Mouse (Mus musculus) embryo, embryonic 9.5 days (tissue): ENCODE measurements around the gene Tspan32.

ENCODE experiments used
- DNase-seq: peaks from one replicate; pipeline ENCODE4 v3.0.0-alpha.2; 2017; ENCODE audit errors: extremely low spot score

Tspan32 gene

DNA sequence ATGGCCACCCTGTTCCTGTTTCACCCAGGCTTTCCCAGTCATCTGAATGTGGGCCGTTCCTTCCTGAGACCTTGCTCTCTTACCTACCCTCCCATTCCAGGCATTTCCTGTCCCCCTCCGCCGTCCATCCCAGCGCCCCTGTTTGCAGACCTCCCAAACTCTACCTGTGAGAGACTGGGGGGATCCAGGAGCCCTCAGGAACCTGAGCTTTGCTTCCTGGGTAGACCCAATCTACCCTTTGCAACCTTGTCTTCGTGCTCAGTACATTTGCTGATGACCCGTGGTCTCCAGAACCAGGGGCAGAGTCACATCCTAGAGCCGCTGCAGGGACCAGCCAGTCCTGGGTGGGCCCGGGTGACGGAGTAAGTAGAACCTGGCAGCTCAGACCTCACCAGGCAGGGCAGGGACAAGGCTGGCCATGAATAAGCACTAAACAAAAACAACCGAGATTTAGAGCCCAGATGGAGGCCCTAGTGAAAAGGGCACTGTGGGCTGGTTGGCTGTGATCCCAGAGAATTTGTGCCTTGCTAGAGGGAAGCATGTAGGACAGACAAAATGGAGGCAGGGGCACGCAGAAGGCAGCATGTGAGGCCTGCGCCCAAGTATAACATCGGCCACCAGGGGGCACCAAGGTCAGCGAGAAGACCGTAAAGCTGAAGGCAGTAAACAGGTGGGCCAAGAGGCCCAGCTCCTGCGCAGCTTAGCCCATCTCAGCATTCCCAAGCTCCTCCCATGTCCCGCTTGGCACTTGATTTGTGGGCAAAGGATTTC is 2.9 kb downstream of the Tspan32 start:
- peak; percentile 91 for DNase-seq

DNA sequence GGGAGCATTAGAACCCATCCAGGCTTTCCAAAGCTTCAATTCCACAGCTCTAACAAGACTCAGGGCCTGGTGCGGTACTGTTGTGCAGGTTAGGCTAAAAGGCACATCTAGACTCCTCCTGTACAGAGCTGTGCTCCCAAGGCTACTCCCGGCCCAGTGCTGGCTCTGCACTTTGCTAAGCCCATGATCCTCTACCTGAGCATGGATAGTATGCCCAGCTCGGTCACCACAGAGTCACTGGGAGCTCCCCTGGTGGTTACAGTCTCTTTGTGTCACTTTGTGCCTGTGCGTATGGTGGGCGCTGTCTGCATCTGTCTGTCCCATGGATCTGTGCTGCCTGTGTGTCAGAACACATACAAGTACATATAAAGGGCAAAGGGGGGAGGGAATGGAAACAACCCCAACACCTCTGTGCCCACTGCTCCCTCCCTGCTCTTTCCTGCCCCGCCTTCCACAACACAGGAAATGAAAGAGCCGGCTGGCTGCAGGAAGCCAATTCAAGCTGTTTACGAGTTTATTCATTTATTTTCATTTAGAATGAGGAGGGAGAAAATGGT is 3.6 kb downstream of the Tspan32 start:
- DNase-seq: peak; percentile 38

DNA sequence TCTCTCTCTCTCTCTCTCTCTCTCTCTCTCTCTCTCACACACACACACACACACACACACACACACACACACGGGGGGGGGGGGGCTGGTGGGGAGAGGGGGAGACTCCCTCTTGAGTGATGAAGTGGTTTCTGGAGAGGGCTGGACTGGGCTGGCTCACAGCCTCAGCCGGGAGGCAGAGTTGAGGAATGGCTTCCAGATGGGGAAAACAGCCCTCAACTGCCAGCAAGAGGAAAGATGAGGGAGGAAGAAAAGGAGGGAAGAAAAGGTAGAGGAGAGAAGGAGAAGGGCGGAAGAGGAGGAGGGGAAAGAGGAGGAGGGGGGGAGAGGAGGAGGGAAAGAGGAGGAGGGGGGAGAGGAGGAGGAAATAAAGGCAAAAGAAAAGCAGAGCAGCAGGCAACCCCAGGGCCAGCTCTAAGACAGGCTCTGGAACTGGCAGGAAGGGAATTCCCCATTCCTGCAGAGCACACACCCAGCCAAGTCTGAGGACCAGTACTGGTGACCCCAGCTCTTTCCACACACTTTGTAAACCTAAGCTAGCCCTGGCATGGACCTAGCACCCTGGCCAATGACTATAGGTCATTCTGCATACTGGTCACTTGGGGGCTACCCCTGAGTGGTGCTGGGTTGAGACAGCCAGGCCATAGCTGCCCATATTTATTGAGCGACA is 4.3 kb downstream of the Tspan32 start:
- DNase-seq: peak; percentile 53

DNA sequence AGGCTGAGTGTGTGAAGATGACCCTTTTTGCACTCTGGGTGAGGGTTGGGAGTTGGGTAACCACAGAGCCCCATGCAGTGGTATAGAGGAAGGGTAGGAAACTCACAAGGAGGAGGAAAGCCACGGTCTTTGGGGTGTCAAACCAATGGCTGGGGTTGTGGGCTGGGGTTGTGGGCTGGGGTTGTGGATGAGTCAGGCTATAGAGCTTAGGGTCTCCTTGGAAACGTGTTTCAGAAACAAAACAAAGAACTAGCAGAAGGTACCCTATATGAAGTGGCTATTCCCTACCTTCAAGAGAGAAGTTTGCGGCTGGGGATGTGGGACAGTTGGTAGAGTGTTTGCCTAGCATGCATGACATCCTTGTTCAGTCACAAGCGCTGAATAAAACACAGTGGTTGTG is 5.2 kb downstream of the Tspan32 start:
- DNase-seq: no peak

DNA sequence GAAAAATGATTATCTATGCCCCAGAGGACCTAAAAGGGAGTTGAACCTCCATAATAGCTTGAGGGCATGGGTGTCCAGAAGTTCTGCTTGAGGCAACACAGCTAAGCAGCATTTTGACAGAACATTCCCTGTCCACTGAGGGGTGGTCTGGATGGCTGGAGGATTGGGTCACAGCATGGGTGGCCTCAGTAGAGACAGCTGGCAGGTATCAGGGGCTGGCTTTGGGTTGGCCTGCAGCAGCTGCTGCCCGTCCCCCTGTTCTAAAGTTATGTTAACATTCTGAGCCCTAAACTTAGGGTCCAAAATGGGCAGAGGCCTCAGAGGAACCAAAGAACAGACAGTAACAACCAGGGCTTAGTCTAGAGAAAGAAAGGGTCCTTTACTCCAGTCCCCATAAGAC is 6.4 kb downstream of the Tspan32 start:
- DNase-seq: no peak

DNA sequence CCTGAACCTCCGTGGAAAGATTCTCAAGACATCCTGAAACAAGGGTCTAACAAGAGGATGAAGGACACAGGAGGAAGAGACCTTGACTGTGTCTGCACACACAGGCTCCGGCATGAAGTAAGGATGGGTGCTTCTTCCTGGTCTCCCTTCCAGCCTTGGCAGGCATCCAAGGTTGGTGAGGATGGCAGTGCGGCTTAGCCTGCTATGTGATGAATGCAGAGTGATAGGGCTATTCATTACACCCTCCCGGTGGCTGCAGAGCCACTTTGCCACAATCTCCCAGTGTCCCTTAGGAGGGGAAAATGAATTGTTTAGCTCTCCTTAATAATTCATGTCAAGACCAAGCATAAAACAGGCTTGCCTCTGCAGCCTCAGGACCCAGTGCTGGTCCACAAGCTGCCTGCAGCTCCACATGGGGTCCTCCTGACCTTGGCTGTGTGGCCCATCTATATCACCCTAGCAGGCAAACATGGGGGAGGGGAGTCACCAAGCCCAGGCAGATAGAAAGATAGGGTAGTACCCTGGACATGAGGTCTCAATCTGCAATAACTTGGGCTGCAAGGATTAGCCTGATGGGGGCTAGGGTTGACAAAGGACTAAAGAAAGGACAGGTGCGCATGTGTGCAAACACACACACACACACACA is 7.5 kb downstream of the Tspan32 start:
- no peak for DNase-seq

DNA sequence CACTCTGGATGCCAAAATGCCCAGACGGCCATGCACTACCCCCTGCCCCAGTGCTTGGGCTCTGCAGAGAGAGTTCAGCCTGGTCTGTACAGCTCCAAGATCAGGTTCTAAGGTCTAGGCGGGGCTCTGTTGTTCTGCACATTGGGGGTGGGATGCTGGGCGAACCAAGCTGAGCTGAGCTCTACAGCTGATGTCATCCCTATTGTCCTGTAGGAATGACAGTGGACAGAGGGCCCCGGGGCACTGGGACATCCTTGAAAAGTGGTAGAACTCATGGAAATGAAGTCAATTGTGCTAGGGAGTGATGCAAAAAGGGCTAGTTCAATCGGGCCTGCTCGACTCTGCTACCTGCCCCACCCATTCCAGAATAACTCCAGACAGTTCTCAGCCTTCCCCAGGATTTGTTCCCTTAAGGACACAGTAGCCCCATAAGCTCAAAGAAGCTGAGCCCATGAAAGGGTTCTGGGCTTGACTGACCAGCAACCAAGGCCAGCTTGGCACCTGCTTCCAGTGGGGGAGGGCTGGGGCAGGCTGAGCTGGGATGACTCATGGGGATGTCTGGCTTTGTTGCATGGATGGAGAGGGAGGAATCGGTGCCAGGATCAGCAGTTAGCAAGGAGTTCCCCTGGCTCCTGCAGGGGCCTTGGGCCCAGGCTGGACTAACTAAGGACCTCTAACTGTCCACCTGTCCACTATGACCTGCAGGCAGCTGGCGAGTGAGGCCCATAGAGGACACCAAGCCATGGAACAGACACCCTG is 8.8 kb downstream of the Tspan32 start:
- no peak for DNase-seq

DNA sequence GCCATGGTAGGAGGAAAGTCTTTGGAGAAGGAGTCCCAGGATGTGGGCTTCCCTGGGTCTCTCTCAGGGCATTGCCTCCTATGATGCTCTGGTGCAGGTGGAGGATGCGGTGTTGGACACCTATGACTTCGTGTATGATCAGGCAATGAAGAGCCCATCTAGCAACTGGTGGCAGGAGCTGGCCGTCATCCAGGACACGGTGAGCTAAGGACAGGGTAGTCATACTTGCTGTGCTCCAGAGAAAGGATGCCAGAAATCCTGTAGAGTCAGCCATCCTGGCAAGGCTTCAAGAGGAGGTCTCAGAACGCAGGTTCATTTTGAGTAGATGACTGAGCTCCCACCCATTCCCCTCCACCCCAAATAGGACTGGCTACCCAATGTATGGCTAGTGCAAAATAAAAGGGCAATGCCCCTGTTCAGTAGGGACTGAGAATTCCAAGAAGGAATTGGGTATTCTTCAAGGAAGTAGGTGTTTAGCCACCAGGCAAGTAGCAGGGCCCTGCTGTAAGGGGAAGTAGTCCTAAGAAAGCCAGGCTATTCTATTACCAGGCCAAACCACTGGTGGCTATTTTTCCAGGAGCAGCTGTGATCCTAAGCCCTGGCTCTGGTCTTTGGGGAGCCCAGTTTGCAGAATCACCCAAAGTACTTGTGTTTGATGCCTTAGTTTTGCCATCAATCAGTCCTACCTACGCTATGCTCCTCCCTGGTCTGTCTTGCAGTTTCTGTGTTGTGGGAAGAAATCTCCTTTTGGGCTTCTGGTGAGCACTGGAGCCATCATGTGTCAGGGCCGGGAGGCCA is 10.2 kb downstream of the Tspan32 start:
- no peak for DNase-seq

DNA sequence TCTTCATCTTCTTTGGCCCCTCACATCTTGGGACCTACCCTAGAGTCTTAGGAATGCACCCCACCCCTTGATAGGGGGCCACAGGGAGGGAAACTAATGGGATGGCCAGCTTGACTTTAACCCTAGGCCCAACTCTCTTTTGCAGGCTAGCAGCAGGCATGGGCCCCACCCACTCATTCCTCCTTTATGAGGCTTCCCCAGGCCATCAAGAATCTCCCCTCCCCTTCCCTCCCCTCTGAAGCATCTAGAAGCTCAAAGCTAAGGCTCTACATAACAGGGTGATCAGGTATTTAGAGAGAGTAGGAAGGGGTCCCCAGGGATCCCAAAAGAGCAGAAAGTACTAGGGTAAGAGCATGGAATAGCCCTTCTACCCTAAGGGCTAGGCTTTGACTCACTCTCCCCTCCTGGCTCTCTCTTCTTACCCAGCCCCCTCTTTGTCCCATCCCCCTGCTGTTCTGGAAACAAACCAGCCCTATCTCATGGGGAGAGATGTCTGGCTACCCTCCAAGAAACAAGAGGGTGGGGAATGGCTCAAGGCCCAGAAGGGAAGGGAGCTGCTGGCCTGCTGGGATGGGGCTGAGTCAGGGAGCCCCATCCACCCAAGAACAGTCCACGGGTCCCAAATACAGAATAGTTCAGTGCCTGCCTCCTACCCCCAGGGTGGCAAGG is 11.0 kb downstream of the Tspan32 start:
- DNase-seq: no peak

DNA sequence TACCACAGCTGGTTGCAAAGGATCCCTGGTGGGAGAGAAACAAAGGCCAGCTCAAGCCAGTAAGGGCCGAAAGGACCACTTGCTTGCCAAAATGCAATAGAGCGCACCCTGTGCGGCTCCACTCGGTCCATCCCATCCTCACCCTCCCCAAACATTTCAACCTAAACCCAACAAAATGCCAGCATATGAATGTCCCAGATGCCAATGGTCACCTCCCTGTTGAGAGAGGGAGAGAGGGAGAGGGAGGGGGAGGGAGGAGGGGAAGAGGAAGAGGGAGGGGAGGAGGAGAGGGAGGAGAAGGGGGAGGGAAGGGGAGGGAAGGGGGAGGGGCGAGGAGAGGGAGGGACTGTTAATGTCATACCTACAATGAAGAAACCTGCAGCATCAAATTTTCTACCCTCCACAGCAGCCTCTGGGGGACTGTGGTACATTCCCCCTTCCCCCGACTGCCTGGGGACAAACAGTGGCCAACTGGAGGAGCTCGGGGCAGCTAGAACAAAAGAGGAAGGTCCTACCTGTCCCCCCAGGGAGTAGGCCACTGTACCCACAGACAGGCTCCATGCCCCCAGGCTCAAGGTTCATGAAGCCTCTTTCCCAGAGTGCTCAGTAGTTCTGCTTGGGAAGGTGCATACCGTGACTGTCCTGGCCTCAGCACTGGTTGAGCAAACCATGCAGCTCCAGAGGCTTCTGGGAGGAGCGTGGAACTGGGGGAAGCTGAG is 11.7 kb downstream of the Tspan32 start:
- no peak for DNase-seq

DNA sequence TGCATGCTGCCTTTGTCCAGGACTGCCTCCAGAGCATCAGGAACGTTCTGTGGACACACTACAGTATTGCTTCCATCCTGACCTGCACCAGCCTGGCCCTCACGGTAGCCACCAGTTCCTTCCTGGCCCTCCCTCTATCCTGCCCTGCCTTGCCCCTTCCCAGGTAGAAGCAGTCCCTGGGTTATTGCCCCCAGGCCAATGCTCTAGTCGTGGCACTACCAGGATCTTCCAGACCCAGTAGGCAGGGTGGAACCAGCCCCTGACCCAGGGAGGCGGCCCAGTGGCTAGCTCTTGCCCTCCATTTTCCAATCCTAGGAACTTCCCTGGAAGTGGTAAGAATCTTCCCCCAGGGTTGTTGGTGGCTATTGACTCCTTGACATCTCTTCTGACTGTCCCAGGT is 12.3 kb downstream of the Tspan32 start:
- DNase-seq: no peak

DNA sequence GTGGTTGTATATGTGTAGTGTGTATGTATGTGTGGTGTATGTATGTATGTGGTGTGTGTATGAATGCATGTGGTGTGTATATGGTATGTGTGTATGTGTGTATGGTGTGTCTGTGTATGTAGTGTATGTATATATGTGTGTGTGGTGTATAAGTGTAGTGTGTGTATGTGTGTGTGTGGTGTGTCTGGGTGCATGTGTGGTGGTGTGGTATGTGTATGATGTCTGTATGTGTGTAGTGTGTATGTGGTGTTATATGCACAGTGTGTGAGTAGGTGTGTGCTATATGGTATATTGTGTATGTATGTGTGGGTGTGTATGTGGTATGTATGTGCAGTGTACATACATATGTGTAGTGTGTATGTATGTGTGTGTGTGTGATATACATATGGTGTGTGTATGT is 15.2 kb downstream of the Tspan32 start:
- no peak for DNase-seq

DNA sequence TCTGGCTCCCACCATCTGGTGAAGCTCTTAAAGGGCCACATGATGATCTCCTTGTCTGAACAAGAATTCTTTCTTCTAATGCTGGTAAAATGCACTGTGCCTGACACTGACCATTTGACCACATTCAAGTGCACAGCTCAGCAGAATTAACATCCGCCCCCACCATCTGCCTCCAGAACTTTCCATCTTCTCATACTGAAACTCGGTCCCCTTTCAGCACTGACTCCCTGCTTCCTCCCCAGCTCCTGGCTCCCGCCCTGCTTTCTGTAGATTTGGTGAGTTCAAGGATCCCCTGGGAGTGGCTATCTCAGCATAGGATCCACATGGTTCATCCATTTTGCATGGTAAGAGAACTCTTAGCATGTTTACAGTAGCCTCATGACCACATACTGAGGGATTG is 15.9 kb downstream of the Tspan32 start:
- DNase-seq: no peak

DNA sequence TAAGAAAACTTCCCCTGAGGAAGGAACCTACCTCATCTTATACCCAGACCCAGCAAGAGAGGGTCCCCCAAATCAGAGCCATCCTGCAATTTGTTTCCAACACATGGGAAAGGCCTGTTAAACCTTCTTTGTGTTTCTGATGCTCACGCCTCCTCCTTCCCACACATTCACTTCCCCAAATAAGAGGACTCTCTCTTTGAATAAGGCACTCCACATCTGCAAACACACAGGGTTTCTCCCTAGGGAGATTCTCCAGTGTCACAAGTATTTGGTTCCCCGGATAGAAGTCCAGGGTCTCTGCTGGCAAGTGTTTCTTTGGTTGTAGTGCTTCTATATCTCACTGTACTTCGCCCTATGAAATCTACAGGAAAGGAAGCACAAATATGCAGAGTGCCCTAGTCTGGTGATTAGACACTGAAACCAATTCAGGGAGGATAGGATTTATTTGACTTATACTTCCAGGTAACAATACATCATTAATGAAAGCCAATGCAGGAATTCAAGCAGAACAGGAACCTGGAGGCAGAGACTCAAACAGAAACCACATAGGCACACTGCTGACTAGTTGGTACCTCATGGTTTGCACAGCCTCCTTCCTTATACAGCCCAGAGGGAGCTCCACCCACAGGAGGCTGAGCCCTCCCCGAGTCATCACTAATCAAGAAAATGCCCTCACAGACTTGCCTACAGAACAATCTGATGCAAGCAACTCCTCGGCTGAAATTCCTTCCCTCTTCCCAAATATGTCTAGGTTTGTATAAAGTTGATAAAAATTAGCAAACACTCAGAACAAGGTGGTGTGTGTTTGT is 16.7 kb downstream of the Tspan32 start:
- no peak for DNase-seq

DNA sequence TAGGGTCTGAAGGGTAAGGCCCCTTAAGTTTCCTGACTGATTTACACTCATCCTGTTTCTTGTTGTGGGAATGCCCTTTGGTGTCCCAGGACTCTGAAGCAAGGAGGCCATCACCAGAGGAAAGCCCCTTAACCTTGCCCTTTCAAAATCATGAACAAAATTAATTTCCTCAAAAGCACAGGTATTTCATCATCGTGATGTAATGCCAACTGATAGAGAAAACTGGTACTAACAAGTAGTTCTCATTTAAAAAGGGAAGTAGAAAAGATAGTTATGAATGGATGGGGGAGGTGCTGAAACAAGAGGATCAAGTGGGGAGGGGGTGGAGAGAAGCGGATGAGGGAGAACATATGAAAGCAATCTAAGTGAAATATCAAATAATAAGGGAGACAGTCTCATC is 18.7 kb downstream of the Tspan32 start:
- no peak for DNase-seq

DNA sequence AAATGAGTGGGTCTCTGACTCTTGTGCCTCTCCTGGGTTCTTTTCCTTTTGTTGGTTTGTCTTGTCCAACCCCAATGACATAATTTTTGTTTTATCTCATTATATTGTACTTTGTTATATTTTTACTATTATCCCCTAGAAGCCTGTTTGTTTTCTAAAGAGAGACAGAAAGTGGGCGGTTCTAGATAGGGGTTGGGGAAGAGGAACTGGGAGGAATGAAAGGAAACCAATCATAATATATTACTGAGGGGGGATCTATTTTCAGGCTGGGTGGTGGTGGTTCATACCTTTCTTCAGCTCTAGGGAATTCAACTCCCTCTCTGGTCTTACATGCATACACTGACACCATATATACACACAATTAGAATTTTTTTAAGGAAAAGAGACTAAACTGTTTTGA is 19.4 kb downstream of the Tspan32 start:
- no peak for DNase-seq

DNA sequence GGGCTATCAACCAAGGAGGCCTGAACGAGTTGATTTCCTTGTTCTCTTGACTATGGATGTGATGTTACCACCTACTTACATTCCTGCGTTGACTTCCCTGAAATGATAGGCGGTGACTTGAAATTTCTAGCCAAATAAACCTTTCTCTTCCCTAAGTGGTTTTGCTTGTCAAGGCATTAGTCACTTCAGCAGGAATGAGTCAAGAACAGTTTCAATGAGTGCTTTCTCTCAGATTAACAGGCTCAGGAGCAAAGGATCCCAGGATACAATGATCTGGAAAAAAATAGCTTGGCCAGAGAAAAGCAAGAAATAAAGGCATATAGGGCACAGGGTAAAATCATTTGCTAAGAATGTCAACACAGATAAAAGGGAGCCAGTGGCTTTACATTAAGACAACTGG is 20.6 kb downstream of the Tspan32 start:
- no peak for DNase-seq

DNA sequence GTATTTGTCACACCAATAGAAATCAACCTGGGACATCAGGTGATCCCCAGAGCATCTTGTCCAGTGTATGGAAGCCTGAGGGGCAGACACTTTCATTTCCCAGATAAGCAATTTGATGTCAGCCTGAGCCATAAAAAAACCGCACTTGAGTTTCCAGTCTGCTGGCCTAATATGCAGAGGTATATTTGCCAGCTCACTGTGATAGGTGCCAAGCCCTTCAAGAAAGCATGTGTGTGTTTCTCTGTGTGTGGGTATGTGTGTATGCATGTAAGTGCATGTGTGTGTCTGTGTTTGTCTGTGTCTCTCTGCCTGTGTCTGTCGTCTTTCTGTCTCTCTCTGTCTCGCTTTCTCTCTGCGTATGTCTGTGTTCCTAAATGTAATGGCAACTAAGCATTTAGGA is 22.4 kb downstream of the Tspan32 start:
- DNase-seq: no peak

DNA sequence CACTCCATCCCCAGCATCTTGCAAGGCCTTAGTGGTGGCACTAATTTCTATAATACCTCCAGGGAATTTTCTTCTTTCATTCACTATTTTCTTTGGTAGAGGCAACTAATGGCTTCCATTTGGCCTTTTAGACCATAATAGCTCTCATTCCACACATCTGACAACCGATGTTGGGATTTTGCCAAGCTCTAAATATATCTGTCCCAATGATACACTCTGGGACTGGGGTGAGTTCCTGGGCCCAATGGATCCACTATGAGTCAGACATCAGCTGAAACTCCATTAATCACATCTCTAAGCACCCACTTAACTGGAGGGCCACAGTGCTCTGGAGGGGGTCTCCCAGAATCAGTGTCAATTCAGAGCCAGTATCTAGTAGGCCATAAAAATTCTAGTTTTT is 27.0 kb downstream of the Tspan32 start:
- DNase-seq: no peak
